Mouse (Mus musculus) CH12.LX (cell line): ENCODE measurements around the gene Serinc4.

Experiments used
- CHD2 ChIP-seq: IDR thresholded peaks from 2 replicates; pipeline ENCODE4 v1.6.1; 2011; ENCODE audit warnings: low read length, improper control_type of control experiment
- GABPA ChIP-seq: IDR thresholded peaks from 2 replicates; pipeline ENCODE4 v1.6.1; 2012; ENCODE audit warnings: low read depth, low read length, improper control_type of control experiment, inconsistent platforms; ENCODE audit not compliant: insufficient replicate concordance
- HCFC1 ChIP-seq: IDR thresholded peaks from 2 replicates; pipeline ENCODE4 v1.6.1; 2012; ENCODE audit warnings: low read depth, mild to moderate bottlenecking, inconsistent platforms, low read length, improper control_type of control experiment
- MAX ChIP-seq: IDR thresholded peaks from 2 replicates; pipeline ENCODE4 v1.6.1; 2011; ENCODE audit warnings: low read length, improper control_type of control experiment
- USF1 ChIP-seq: IDR thresholded peaks from 2 replicates; pipeline ENCODE4 v1.6.1; 2014; ENCODE audit warnings: low read depth, mild to moderate bottlenecking, inconsistent platforms, low read length, improper control_type of control experiment
- ZMIZ1 ChIP-seq: IDR thresholded peaks from 2 replicates; pipeline ENCODE4 v1.6.1; 2012; ENCODE audit warnings: low read depth, mild to moderate bottlenecking, inconsistent platforms, low read length, improper control_type of control experiment

GRCm38 (mm10) chr2:121412843-121413386 lies 43.7 kb downstream of the Serinc4 start:
- TF ChIP-seq GABPA (no peak), MAX (no peak), HCFC1 (no peak), ZMIZ1 (no peak), CHD2 (no peak), USF1 (no peak)
